ENCODE assay signal across 28 mouse cellular contexts in the genomic region with DNA sequence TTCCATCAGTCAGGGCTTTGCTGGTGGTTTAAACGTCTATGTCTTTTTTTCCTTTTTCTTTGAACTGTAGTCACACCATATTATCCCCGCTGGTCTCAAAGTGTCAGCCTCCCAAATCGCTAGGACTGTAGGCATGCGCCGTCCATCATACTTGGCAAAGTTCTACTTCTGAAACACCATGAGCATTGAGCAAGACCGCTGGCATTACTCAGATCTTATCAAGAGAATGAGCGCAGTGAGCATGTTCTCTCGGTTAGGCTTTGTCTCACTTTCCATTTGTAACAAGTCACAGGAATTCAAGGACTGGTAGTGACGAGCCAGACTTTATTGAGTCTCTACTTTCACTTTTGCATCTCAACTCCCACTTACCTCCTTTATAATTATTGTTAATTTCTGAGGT. TPM values are rescaled to one million over a fixed set of nuclear protein-coding genes. Genes with fewer than 3 reads are reported as not detected.
A peak's percentile ranks its signal among the peaks of the same experiment; 100 is the strongest.
DNase-seq lines count a peak whose midpoint lies in the region; ATAC-seq lines count a peak whose summit lies in the region.
"Had no signal": no experiment of that assay in that cellular context is flagged by ENCODE, and none has a peak within 500 bp of the region (broad histone marks: within the 10 kb centered on the region; RNA-seq: fewer than 3 reads in every experiment).

No protein-coding gene starts in this region.

- no peak overlapping the region for H3K27ac ChIP-seq in forebrain, embryonic 14.5 days (ENCODE audit: low read depth, low read length)
- H3K27ac ChIP-seq: embryonic facial prominence, embryonic 12.5 days; forebrain, embryonic 13.5 days; gastrocnemius, adult 2 months; heart, embryonic 13.5 days; hindbrain, embryonic 15.5 days; limb, embryonic 12.5 days; liver, embryonic 12.5 days; neural tube, embryonic 15.5 days; stomach, embryonic 15.5 days had no signal

- H3K9ac ChIP-seq in forebrain, embryonic 14.5 days (ENCODE audit: low read length): no peak overlapping the region
- H3K9ac ChIP-seq: embryonic facial prominence, embryonic 12.5 days; forebrain, embryonic 13.5 days; heart, embryonic 13.5 days; hindbrain, embryonic 15.5 days; limb, embryonic 12.5 days; liver, embryonic 12.5 days; lung, embryonic 14.5 days; neural tube, embryonic 15.5 days; stomach, embryonic 15.5 days had no signal

- peaks cover 4% of the 10 kb centered on the region for H3K4me1 ChIP-seq in forebrain, embryonic 14.5 days (ENCODE audit: control insufficient read depth, insufficient read depth, low read length)

- WGBS in forebrain, embryonic 14.5 days: 94% methylated on average over 9 of the region's 9 CpGs

- no peaks in the 10 kb centered on the region for H3K27me3 ChIP-seq in forebrain, embryonic 14.5 days (replicated peaks; ENCODE audit: control insufficient read depth, insufficient read depth, low read length)
- H3K27me3 ChIP-seq: embryonic facial prominence, embryonic 12.5 days; forebrain, embryonic 13.5 days; heart, embryonic 13.5 days; hindbrain, embryonic 15.5 days; limb, embryonic 12.5 days; liver, embryonic 12.5 days; neural tube, embryonic 15.5 days; stomach, embryonic 15.5 days had no signal

- no peak overlapping the region for H3K4me2 ChIP-seq in forebrain, embryonic 14.5 days (ENCODE audit: low read length)
- H3K4me2 ChIP-seq: embryonic facial prominence, embryonic 12.5 days; forebrain, embryonic 13.5 days; heart, embryonic 13.5 days; hindbrain, embryonic 15.5 days; limb, embryonic 12.5 days; liver, embryonic 12.5 days; lung, embryonic 14.5 days; midbrain, embryonic 11.5 days; neural tube, embryonic 15.5 days; stomach, embryonic 15.5 days had no signal

- no peak for ATAC-seq in forebrain, embryonic 14.5 days
- ATAC-seq: forebrain, embryonic 13.5 days; intestine, embryonic 16.5 days; liver, embryonic 12.5 days had no signal

- no peaks in the 10 kb centered on the region for H3K9me3 ChIP-seq in forebrain, embryonic 14.5 days (replicated peaks; ENCODE audit: control insufficient read depth, low read length)
- H3K9me3 ChIP-seq: embryonic facial prominence, embryonic 12.5 days; forebrain, embryonic 13.5 days; heart, embryonic 13.5 days; hindbrain, embryonic 15.5 days; limb, embryonic 12.5 days; liver, embryonic 12.5 days; neural tube, embryonic 15.5 days; stomach, embryonic 15.5 days had no signal

- H3K4me3 ChIP-seq in forebrain, embryonic 14.5 days (ENCODE audit: low read depth, low read length): no peak overlapping the region
- H3K4me3 ChIP-seq: embryonic facial prominence, embryonic 12.5 days; forebrain, embryonic 13.5 days; gastrocnemius, adult 2 months; heart, embryonic 13.5 days; hindbrain, embryonic 15.5 days; limb, embryonic 12.5 days; liver, embryonic 12.5 days; neural tube, embryonic 15.5 days; stomach, embryonic 15.5 days had no signal

- DNase-seq in lung, postnatal 36 days: peak; percentile 32
- DNase-seq in lung, postnatal 14 days: no peak
- DNase-seq in adipocyte (ENCODE audit: low spot score): peak; percentile 72
- peak; percentile 77 for DNase-seq in adrenal gland, postnatal 14 days
- DNase-seq in induced T-regulatory cell, adult 2 months (ENCODE audit: low read depth): peak; percentile 7
- no peak for DNase-seq in forebrain, embryonic 14.5 days (ENCODE audit: low spot score)
- no peak for DNase-seq in heart, postnatal 36 days
- DNase-seq: cerebellum, adult 2 months; cerebellum, postnatal 25 days; gastrocnemius, adult 2 months; heart, postnatal 14 days; kidney, adult 9 months; kidney, postnatal 14 days; lung, embryonic 14.5 days; right cerebral cortex, adult 18-20 months; right cerebral cortex, postnatal 4 days; thymus, postnatal 25 days had no signal

- H3K36me3 ChIP-seq in forebrain, embryonic 14.5 days (ENCODE audit: control insufficient read depth, insufficient read depth, low read length): peaks cover 6% of the 10 kb centered on the region
- H3K36me3 ChIP-seq: hindbrain, embryonic 15.5 days; stomach, embryonic 15.5 days had no signal

- intact Hi-C loops in heart, postnatal 36 days (cut with DNase I): no loop called here

RNA-seq across cellular contexts. Expression of a gene that starts 6.2 kb away (rescaled TPM):
- 119 and 124 TPM in 2 replicates for total RNA-seq in adrenal gland, postnatal 14 days (2021)
- polyA plus RNA-seq in forebrain, embryonic 14.5 days (2014; fragmentation: Nextera tagmentation; extraction: Ambion mirVana): 278 and 301 TPM in 2 replicates
- total RNA-seq in heart, postnatal 36 days (2021): 10 to 100 TPM; 77.6 to 94.1 TPM

RNA-seq across cellular contexts. Expression of a gene that starts 6.3 kb away (rescaled TPM):
- total RNA-seq in adrenal gland, postnatal 14 days (2021): 42.2 and 42.9 TPM in 2 replicates
- polyA plus RNA-seq in forebrain, embryonic 14.5 days (2014; fragmentation: Nextera tagmentation; extraction: Ambion mirVana): 32.0 and 36.2 TPM in 2 replicates
- 10 to 100 TPM; 12.4 to 12.7 TPM for total RNA-seq in heart, postnatal 36 days (2021)

RNA-seq across cellular contexts. Expression of a gene that starts 11.6 kb away (rescaled TPM):
- 0.86 and 1.4 TPM in 2 replicates for total RNA-seq in adrenal gland, postnatal 14 days (2021)
- polyA plus RNA-seq in forebrain, embryonic 14.5 days (2014; fragmentation: Nextera tagmentation; extraction: Ambion mirVana): 0.63 and 0.85 TPM in 2 replicates
- not detected for total RNA-seq in heart, postnatal 36 days (2021)
- total RNA-seq: gastrocnemius, adult 2 months; heart, adult 18-20 months; heart, postnatal 14 days had no signal

RNA-seq across cellular contexts. Expression of a gene that starts 44.1 kb away (rescaled TPM):
- 40.2 and 42.2 TPM in 2 replicates for total RNA-seq in adrenal gland, postnatal 14 days (2021)
- 80.3 and 86.8 TPM in 2 replicates for polyA plus RNA-seq in forebrain, embryonic 14.5 days (2014; fragmentation: Nextera tagmentation; extraction: Ambion mirVana)
- total RNA-seq in heart, postnatal 36 days (2021): 10 to 100 TPM; 12.3 to 12.5 TPM

Comparison
In these comparisons a context has a peak if more than half of its experiments do, and no peak if none do; other contexts are left out.
1. DNase-seq: peak in lung, postnatal 36 days (single experiment), adipocyte (single experiment), adrenal gland, postnatal 14 days (single experiment) and induced T-regulatory cell, adult 2 months (single experiment); none in lung, postnatal 14 days (single experiment), forebrain, embryonic 14.5 days (single experiment) and heart, postnatal 36 days (0 of 2).